Comparison of ENCODE assay signal across 8 mouse cellular contexts in genomic region chr14:52295558-52296264, GRCm38 (mm10). TPM values are rescaled to one million over a fixed set of nuclear protein-coding genes. Genes with fewer than 3 reads are reported as not detected.
DNase-seq lines count a peak whose midpoint lies in the region; ATAC-seq lines count a peak whose summit lies in the region.

No protein-coding gene starts in this region.

- H3K4me2 ChIP-seq in limb, embryonic 11.5 days (ENCODE audit: low read depth, severe bottlenecking): no peak overlapping the region

- WGBS in limb, embryonic 11.5 days: 79% methylated on average over 6 of the region's 6 CpGs
- whole genome bisulfite sequencing in limb, embryonic 10.5 days: 80% methylated on average over 6 of the region's 6 CpGs

- H3K4me1 ChIP-seq in limb, embryonic 11.5 days (ENCODE audit: control insufficient read depth, insufficient read depth, low read length): no peaks in the 10 kb centered on the region
- H3K4me1 ChIP-seq in limb, embryonic 10.5 days: no peaks in the 10 kb centered on the region

- no peak overlapping the region for H3K9ac ChIP-seq in limb, embryonic 11.5 days (ENCODE audit: low read length)

- H3K4me3 ChIP-seq in limb, embryonic 11.5 days (ENCODE audit: low read depth, low read length): no peak overlapping the region
- H3K4me3 ChIP-seq in limb, embryonic 10.5 days: no peak overlapping the region

- H3K27ac ChIP-seq in limb, embryonic 11.5 days (replicated peaks; ENCODE audit: low read depth, low read length): no peak overlapping the region
- H3K27ac ChIP-seq in limb, embryonic 10.5 days: no peak overlapping the region

- no peaks in the 10 kb centered on the region for H3K9me3 ChIP-seq in limb, embryonic 11.5 days (ENCODE audit: control insufficient read depth, low read length)
- no peaks in the 10 kb centered on the region for H3K9me3 ChIP-seq in limb, embryonic 10.5 days (replicated peaks)

- H3K27me3 ChIP-seq in limb, embryonic 11.5 days (ENCODE audit: control insufficient read depth, insufficient read depth, low read length): no peaks in the 10 kb centered on the region
- H3K27me3 ChIP-seq in limb, embryonic 10.5 days (ENCODE audit: low read depth, poor library complexity, severe bottlenecking): no peaks in the 10 kb centered on the region

- ATAC-seq in limb, embryonic 11.5 days (ENCODE audit: insufficient number of reproducible peaks, low FRiP score, low TSS enrichment, low read depth): peak; percentile 28; the same call in 1 of the 2 replicates
- ATAC-seq in activated CD4-positive, CD25-positive, alpha-beta regulatory T cell, adult 4 months: peak; percentile 23
- ATAC-seq in inflammation-experienced regulatory T-cells, adult 6 months: peak; percentile 75

- H3K36me3 ChIP-seq in limb, embryonic 11.5 days (ENCODE audit: control insufficient read depth, insufficient read depth, low read length): peaks cover 16% of the 10 kb centered on the region
- peaks cover 99% of the 10 kb centered on the region for H3K36me3 ChIP-seq in limb, embryonic 10.5 days

- DNase-seq in limb, embryonic 11.5 days (ENCODE audit: low spot score): no peak
- DNase-seq in limb, embryonic 10.5 days (ENCODE audit: low spot score): no peak
- DNase-seq in retina, postnatal 1 day: peak; percentile 68
- no peak for DNase-seq in adrenal gland, adult (ENCODE audit: inconsistent age in 2 of 2, low spot score in 1 of 2)
- DNase-seq in heart, postnatal 4 days: no peak
- DNase-seq in layer of hippocampus, postnatal 10 days (ENCODE audit: low spot score in 2 of 2): no peak

RNA-seq across cellular contexts. Expression of gene Mettl3, which starts 9.2 kb away (rescaled TPM):
- polyA plus RNA-seq in limb, embryonic 11.5 days (2014; fragmentation: Nextera tagmentation; extraction: Ambion mirVana): 45.5 and 47.7 TPM in 2 replicates
- 58.6 and 64.5 TPM in 2 replicates for polyA plus RNA-seq in limb, embryonic 10.5 days (2016; fragmentation: Nextera tagmentation; extraction: Ambion mirVana)
- polyA plus RNA-seq in activated CD4-positive, CD25-positive, alpha-beta regulatory T cell, adult 4 months (2017; shearing (Covaris generic)): 10 to 100 TPM; 32.3 to 33.8 TPM
- polyA plus RNA-seq in inflammation-experienced regulatory T-cells, adult 6 months (2017; shearing (Covaris generic)): 10 to 100 TPM; 37.5 to 63.7 (median 40.4) TPM
- 10 to 100 TPM; 13.6 to 15.4 TPM for total RNA-seq in heart, postnatal 4 days (2021)
- 10 to 100 TPM; 34.6 to 39.3 TPM for total RNA-seq in layer of hippocampus, postnatal 10 days (2021)

RNA-seq across cellular contexts. Expression of gene Rab2b, which starts 16.4 kb away (rescaled TPM):
- polyA plus RNA-seq in limb, embryonic 11.5 days (2014; fragmentation: Nextera tagmentation; extraction: Ambion mirVana): 24.8 and 29.1 TPM in 2 replicates
- 20.8 and 21.8 TPM in 2 replicates for polyA plus RNA-seq in limb, embryonic 10.5 days (2016; fragmentation: Nextera tagmentation; extraction: Ambion mirVana)
- 10 to 100 TPM; 14.5 to 17.3 TPM for polyA plus RNA-seq in activated CD4-positive, CD25-positive, alpha-beta regulatory T cell, adult 4 months (2017; shearing (Covaris generic))
- polyA plus RNA-seq in inflammation-experienced regulatory T-cells, adult 6 months (2017; shearing (Covaris generic)): 10 to 100 TPM; 17.2 to 25.9 (median 23.6) TPM
- 10 to 100 TPM in 1 of 2 experiments, 1 to 10 TPM in 1; 8.9 to 10.6 TPM for total RNA-seq in heart, postnatal 4 days (2021)
- 10 to 100 TPM; 39.7 to 41.2 TPM for total RNA-seq in layer of hippocampus, postnatal 10 days (2021)

RNA-seq across cellular contexts. Expression of gene Tox4, which starts 16.8 kb away (rescaled TPM):
- polyA plus RNA-seq in limb, embryonic 11.5 days (2014; fragmentation: Nextera tagmentation; extraction: Ambion mirVana): 48.5 and 52.3 TPM in 2 replicates
- 49.3 and 56.6 TPM in 2 replicates for polyA plus RNA-seq in limb, embryonic 10.5 days (2016; fragmentation: Nextera tagmentation; extraction: Ambion mirVana)
- 10 to 100 TPM; 66.0 to 76.9 TPM for polyA plus RNA-seq in activated CD4-positive, CD25-positive, alpha-beta regulatory T cell, adult 4 months (2017; shearing (Covaris generic))
- polyA plus RNA-seq in inflammation-experienced regulatory T-cells, adult 6 months (2017; shearing (Covaris generic)): 10 to 100 TPM; 72.4 to 95.3 (median 75.9) TPM
- total RNA-seq in heart, postnatal 4 days (2021): 10 to 100 TPM; 37.4 to 39.3 TPM
- 10 to 100 TPM; 51.7 to 54.9 TPM for total RNA-seq in layer of hippocampus, postnatal 10 days (2021)

RNA-seq across cellular contexts. Expression of gene Sall2, which starts 32.9 kb away (rescaled TPM):
- 30.2 and 37.4 TPM in 2 replicates for polyA plus RNA-seq in limb, embryonic 11.5 days (2014; fragmentation: Nextera tagmentation; extraction: Ambion mirVana)
- polyA plus RNA-seq in limb, embryonic 10.5 days (2016; fragmentation: Nextera tagmentation; extraction: Ambion mirVana): 30.8 and 36.1 TPM in 2 replicates
- 1 to 10 TPM; 2.9 to 4.1 TPM for polyA plus RNA-seq in activated CD4-positive, CD25-positive, alpha-beta regulatory T cell, adult 4 months (2017; shearing (Covaris generic))
- 1 to 10 TPM; 1.5 to 4.4 (median 3.9) TPM for polyA plus RNA-seq in inflammation-experienced regulatory T-cells, adult 6 months (2017; shearing (Covaris generic))
- total RNA-seq in heart, postnatal 4 days (2021): 1 to 10 TPM; 6.1 to 6.4 TPM
- total RNA-seq in layer of hippocampus, postnatal 10 days (2021): 10 to 100 TPM; 45.0 to 47.0 TPM

RNA-seq across cellular contexts. Expression of gene Chd8, which starts 38.1 kb away (rescaled TPM):
- 55.4 and 58.6 TPM in 2 replicates for polyA plus RNA-seq in limb, embryonic 11.5 days (2014; fragmentation: Nextera tagmentation; extraction: Ambion mirVana)
- polyA plus RNA-seq in limb, embryonic 10.5 days (2016; fragmentation: Nextera tagmentation; extraction: Ambion mirVana): 43.9 and 49.6 TPM in 2 replicates
- 10 to 100 TPM; 58.3 to 58.5 TPM for polyA plus RNA-seq in activated CD4-positive, CD25-positive, alpha-beta regulatory T cell, adult 4 months (2017; shearing (Covaris generic))
- 10 to 100 TPM; 61.5 to 84.9 (median 76.6) TPM for polyA plus RNA-seq in inflammation-experienced regulatory T-cells, adult 6 months (2017; shearing (Covaris generic))
- 10 to 100 TPM; 73.8 to 76.4 TPM for total RNA-seq in heart, postnatal 4 days (2021)
- total RNA-seq in layer of hippocampus, postnatal 10 days (2021): 100 to 1,000 TPM; 119 to 131 TPM

Comparison
In these comparisons a context has a peak if more than half of its experiments do, and no peak if none do; other contexts are left out.
1. ATAC-seq: peak in every context shown above with its lines; median percentile 75 in inflammation-experienced regulatory T-cells, adult 6 months; 28 in limb, embryonic 11.5 days; 23 in activated CD4-positive, CD25-positive, alpha-beta regulatory T cell, adult 4 months.